Mouse (Mus musculus) spleen, adult 12 weeks (tissue): ENCODE data around the gene Shd.

Experiments used
- DNase-seq: peaks from one replicate; pipeline ENCODE4 v3.0.0; 2022; ENCODE audit warnings: low spot score

Shd gene

DNA sequence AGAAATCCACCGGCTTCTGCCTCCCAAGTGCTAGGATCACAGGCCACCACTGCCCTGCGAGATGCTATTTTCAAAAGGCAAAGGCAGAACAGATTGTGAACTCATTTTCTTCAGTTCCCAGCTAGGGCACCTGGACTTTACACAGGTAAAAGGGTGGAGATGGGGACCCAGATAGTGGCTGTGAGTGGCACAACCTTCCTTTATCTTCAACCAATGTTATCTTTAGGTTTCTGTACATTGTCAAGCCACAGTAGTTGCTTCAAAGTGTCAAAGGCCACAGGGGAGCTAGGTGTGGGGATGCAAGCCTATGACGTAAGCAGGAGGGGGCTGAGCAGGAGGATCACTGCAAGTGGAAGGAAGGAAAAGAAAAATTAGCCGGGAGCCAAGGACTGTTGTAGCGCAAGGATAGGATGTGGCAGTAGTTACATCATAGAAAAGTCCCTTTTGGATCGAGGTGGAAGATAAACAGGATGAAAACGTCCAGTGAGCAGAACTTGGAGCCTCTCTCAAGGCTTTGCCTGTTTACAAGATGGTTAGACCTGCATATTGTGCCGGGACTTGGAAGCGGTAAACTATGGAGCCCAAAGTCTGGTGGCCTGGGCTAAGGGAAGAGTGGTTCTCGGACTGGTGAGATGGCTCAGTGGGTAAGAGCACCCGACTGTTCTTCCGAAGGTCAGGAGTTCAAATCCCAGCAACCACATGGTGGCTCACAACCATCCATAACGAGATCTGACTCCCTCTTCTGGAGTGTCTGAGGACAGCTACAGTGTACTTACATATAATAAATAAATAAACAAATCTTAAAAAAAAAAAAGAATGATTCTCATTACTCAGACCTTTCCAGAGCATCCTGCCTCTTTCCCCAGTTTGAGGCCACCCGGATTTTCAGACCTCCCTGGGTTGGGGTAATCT, 37.4 kb downstream of the Shd start:
- DNase-seq: no peak

DNA sequence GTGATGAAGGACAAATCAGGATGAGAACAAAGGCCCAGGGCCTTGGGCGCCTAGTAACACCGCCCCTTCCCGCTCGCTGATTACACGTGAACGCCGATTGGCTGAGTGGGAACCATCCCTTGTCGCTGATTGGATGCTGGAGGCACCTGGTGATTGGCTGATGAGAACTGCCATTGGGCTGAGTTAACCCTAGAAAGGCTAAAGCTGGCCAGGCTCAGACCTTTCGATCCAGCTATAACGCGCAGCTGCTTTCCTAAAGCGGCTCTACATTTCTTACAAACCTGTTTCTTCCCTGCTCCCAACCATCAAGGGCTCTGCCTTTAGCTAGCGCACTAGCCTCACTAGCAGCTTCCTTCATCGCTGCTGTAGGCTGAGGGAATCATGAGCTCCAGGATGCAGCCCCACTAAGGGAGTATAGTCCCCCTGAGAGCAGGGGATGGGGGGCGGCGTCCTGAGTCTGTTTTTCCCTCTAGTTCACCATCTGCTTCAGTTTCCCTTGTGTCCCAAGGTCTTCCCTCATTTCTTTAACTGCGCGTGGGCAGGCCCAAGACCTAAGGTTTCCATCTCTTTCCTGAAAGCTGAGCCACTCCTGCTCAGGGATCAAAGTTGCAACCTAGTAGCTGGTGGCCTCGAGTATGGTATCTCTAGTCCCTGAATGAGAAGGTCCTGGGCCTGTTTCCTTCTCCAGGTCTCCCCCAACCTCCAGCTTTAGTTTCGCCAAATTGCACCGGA, 38.3 kb downstream of the Shd start:
- DNase-seq: peak; percentile 77

DNA sequence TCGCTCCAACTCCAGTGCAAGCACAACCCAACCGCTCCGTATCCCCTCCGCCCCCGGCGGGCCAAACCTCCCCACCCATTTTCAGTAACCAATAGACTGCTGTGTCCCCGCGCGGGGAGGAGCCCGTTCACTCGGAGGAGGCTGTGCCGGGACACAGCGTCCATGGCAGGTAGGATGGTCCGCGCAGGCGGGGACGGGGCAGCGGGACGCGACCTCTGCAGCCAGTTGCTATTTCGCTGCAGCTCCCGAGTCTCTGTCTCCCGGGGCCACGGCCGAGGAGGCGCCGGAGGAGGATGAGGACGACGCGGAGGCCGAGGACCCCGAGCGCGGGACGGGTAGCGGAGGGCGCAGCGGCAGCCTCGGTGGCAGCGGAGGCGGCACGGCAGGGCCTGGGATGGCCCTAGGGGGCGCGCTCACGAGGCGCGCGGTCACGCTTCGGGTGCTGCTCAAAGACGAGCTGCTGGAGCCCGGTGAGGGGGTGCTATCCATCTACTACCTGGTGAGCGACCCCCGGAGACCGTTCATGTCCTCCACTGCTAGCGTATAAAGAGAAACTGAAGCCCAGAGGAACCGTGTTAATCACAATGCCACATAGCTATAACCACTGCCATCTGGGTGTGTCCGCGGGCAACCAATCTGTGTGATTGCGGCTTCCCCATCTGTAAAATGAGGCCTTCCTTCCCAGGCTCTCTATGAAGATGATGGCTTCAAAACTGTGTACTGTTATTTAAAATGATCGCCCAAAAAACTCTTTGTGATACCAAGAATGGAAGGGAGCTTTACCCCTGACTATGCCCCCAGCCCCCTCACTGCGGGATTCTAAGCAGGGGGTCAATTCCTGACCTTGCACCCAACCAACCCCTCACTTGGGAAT, 39.1 kb downstream of the Shd start:
- DNase-seq: peak; percentile 83

DNA sequence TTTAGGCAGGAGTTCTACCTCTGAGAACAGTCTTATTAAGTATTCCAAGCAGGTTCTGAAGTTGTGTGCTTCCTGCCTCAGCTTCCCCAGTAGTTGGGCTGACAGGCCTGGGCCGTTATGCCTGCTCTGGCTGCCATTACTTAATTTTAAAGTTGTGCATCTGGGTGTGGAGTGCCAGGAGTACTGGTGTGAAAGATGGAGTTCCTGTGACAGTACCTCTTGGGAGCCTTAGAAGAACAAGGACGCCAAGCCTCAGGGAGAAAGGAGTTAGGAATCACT, 39.6 kb downstream of the Shd start:
- no peak for DNase-seq

DNA sequence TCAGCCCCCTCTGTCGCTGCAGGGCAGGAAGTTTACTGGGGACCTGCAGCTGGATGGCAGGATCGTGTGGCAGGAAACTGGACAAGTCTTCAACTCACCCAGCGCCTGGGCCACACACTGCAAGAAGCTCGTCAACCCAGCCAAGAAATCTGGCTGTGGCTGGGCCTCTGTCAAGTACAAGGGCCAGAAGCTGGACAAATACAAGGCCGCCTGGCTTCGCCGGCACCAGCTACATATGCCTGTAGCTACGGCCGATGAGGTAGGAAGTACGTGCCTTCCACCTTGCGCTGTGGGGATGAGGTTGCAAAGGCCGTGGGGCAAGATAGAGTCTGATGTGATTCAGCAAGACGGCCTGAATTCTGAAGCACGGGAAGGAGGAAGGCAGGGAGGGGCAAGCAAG, 40.0 kb downstream of the Shd start:
- DNase-seq: no peak

DNA sequence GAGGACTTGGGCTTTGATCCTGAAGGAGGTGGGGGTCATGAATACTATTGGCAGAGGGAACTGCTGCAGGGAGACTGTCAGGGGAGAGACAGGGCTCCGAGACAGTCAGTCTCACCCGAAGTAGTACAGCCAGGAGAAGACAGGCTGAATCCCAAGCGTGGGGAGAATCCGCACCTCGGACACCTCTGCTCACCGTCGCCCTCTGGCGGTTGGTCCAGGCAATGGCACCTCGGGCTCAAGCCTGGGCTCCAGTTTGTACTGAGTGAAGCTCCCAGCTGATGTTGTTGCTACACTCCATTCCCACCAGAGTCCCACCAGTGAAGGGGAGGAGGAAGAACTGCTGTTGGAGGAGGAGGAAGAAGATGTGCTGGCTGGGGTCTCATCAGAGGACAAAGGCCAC, 40.4 kb downstream of the Shd start:
- DNase-seq: peak; percentile 68

DNA sequence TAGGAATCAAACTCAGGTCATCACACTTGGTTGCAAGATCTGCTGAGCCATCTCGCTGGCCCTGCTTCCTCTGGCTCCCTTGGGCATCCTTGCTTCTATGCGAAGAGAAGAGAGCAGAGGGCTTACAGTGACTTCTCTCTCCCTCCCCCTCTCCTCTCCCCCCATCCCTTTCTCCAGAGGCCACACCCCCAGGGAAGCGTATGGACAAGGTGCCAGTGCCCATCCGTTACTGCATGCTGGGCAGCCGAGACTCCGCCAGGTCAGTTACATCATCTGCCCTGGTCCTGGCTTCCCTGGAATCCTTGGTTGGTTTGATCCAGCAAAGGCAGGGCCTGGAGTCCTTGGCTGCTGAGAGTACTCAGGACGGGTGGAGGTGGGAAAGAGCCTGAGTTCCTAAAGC, 41.2 kb downstream of the Shd start:
- DNase-seq: no peak

DNA sequence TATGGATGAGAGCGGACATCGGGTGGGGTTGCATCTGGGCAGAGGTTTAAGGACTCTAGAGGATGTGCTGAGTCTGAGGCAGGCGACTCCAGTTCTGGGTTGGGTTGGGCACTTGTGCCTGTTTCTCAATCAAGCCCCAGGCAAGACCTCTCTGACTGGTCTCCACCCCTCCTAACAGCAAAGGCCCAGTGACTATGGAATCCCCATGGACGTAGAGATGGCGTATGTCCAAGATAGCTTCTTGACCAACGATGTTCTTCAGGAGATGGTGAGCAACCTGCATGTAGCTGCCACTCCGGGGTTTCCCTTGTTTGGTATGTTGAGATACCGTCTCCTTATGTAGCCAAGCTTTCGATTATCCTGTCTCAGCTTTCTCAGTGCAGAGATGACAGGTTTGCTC, 45.0 kb downstream of the Shd start:
- no peak for DNase-seq

DNA sequence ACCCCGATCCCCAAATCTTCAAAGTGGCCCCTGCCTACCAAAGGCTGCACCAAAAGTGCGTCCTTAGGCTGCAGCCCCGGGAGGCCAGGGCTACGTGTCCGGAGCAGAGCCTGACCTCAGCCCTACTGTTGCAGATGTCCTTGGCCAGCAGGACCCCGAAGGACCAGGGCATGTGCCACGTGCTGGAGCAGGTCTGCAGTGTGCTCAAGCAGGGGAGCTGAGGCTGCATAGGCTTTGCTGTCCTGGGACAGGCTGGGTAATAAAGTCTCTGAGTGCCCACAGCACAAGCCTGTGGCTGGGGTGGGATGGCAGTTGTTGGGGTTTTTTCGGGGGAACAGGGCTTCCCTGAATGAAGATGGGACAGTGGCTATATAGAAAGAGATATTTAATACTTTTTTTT, 46.1 kb downstream of the Shd start:
- DNase-seq: no peak

DNA sequence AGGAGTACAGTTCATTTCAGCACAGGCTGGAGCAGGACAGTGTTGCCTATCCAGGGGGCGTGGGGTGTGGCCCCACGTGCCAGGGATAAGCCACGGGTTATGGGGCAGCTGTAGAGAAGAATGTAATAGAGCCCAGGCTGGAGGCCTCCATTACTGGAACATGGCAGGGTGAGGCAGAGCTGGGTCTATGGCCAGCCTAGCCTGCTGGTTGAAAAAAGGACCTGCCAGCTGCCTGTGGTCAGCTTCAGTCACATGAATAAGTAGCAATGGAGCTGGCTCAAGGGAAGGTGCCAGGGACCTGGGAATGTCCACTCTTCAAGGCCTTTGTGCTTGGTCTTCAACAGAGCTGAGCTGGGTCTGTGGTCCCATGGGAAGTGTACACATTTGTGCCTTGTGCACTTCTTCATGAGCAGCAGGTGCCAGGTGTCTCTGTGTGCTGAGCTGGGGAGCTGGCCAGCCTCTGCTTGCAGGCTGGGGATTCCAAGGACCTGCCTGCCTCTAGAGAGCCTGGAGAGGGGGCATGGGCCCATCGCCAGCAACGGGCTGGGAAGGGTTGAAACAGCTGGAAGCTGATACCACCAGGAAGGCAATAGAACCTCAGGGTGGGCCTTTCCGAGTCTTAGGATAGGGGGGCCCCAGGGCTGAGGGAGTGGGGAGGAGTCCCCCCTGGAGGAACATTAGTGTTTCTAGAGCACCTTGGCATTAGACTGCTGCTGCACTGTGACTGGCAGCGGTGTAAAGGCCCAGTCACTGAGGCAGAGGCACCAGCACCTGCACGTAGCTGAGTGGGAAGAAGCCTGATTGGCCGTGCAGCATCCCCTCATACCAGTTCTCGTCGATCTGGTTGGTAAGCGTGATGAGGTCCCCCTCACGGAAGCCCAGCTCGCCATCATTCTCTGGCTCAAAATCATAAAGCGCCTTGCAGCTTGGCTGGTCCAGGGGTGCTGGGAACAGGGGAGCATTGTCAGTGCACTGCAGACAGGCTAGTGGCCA, 46.8 kb downstream of the Shd start:
- DNase-seq: no peak

DNA sequence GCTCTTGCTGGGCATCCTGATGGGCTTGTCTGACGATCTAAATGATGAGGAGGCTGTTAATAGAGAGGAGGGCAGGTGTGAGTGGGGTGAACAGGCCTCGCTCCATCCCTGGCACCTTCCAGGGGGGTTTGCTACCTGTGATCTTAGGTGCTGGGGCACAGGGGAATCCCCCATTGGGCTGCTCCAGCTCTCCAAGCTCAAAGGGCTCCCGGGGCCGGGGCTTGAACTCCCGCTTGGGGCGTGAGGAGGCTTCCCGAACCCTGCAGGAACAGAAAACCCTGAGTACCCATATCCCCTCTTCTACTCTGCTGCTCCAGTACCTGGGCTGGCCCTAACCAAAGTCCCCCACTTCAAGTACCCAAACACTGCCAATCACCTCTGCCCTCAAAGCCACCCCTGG, 47.6 kb downstream of the Shd start:
- no peak for DNase-seq

DNA sequence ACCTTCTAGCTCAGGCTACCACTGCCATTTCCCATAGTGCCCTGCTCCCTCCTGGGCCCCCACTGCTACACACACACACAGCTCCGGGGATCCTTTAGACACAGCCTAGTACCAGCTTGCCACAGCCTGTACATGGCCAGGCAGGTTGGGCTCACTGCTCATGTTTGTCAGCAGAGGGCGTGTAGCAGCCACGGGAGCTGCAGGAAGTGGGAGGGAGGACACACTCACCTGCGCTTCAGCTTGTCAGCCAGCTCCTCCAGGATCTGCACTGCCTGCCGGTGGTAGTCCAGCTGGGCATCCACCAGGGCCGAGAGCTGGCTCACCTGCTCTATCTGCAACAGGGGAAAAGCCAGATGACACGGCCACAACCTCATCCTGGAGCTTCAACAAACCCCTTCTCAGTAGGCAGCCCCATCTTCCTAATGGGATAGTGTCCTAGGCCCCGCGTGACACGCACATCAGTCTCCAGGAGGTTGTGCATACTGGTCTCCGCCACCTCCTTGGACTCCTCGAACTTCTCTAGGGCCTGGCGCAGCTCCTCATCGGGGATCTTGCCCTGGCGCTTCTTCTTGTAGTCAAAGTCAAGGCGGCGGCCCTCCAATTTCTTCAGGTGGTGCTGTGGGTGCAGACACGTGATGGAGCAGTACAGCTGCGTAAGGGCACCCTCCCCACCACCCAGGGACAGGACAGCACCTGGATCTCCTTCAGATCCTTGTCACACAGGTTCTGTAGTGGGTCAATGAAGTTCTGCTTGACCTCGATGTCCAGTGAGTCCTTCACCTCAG, 48.3 kb downstream of the Shd start:
- no peak for DNase-seq

DNA sequence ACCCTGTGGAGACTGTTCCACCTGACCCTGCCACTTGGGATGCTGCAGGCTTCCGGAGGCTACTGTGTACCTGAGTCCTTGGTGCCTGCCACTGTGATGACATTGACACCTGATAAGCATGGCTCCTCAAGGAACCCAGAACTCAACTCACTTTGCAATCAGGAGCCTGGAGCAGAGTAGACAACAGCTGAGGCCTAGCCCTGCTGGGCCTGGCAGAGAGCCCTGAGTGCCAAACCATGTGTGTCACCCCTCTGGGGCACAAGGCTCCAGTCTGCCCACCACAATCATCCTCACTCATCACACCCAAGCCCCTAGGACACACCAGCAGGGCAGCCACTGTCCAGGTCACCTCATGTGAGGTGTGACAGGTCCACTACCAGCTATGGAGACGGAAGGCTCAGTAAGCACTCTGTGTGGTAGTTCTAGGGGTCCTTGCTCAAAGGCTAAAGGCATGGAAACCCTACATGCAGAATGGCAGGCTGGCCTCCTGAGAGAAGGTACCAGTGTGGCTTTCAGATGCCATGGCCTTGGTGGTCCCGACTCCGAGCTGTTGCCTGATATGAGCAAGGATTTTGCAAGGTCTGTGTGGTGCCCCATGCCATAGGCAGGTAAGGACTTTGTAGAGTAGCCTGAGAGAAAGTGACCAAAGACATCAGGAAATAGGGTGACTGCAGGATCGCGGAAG, 50.3 kb downstream of the Shd start:
- DNase-seq: no peak

DNA sequence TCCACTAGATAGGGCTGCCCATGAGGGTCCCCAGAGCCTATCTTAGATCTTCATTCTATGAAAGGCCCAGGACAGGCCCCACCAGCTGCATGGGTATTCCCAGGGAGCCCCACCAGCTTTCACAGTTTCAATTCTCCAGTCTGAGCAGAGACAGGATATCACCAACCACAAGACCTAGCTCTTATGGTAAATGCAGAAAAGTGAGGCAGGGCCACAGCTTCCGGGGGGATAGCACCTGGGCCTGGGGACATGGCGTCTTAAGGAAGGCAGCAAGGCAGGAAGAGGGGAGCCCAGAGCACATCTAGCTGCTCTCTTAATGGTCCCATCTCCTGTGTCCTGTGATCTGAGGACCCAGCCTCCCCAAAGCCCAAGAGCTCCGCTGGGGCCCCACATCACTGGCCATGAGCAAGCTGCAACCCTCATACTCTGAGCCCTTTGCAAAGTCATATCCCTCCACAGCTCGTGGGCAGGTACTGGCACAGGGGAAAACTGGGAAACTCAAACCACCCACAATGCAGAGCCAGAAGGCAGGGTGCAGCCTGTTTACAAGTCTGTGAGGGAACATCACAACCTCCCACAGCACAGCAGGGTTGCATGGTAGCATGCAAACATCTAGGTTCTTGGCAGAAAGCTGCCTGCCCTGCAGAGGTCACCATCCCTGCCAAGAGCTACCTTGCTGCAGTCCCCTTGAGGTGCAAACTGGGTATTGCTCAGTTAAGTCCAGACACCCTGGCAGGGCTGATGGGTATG, 51.1 kb downstream of the Shd start:
- no peak for DNase-seq

DNA sequence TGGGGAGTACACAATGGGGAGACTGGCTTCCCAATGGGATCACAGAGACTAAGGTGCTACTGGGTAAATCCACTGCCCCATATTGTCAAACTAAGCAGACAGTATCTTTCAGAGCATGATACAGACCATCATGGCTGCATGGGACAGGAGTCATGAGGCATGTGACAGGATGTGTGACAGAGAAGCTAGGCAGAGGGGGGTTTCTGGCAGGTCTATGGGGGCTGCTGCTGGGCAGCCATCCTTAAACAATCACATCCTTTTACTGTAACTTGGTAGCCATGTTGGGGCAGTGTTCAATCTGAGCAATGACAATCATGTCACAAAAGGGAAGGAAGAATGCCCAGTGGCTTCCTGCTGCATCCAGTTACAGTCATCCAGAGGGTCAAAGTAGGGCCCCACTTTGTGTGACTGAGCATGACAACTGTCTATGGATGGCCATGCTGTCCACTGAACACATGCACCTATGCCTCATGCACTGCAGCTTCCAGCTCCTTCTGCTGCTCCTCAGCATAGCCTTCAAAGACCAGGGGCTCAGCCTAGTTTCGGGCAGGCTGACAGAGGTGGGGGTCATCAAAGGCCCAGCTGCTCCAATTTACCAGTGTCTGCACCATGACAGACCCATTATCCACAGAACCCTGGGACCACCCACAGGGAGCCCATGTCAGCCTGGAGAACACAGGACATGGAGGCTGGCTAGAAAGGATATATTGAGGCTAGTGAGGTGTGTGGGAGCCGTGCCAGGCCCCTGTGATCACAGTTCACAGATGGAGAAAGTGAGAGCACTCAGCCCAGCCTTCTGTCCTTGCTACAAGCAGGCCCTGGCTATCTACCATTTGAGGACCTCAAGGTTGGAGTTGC, 52.1 kb downstream of the Shd start:
- no peak for DNase-seq

DNA sequence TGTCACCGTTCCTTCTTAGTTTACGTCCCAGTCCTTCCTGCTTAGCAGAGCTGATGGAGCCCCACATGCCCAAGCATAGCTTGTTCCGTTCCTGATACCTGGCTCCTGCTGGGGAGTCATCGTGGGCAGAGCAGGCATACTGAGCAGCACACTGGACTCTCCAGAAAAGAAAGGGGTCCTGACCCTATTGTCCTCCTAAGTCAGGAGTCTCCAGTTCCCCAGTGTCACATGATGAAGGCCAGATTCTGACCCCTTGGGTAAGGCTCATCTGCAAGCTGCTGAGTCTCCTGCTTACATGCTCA, 52.7 kb downstream of the Shd start:
- DNase-seq: no peak

DNA sequence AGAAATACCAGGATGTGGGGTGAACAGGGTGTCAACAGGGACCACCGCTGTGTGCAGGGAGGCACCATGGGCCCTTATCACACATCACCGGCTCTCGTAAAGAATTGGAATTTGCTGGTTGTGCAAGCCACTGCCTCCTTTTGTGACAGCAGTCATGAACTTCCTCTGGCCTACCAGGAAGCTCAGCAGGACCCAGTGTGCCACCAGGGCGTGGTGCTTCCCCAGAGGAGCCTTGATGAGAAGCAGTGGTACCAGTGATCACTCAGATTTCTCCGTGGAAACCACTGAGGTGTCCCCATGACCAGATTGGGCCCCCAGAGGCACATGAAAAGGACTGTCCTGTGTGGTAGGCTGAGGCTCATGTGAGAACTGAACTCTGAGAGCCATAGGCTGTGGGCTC, 53.1 kb downstream of the Shd start:
- DNase-seq: no peak

DNA sequence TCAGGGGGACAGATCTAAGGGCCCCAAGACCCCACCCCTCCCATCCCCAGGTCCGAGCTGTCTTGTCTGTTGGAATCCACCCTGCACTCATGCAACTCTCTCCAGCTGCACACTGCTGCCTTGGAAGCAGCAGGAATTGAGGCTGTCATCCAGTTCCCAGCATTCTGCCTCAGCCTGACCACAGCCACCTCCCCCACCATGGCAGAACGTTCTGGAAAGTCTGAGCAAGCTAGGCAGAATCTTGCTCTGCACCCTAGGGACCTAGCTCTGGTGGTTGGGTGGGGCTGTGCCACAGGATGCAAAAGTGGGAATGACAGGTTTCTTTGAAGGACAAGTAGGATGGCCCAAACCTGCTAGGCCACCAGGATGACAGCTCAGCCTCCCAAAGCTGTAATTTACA, 54.2 kb downstream of the Shd start:
- no peak for DNase-seq

DNA sequence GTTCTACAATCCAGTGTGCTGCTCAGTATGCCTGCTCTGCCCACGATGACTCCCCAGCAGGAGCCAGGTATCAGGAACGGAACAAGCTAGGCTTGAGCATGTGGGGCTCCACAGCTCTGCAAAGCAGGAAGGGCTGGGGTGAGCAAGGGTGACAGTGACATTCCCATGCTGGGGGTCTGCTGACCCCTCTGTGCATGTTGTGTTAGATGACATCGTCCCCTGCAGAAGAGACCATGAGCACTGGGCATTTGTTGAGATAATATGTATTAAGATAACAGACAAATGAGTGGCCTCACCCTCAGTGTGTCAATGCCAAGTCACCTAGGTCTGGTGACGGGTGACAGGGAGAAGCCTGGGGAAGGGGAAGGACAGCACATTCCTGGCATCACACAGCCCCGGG, 54.7 kb downstream of the Shd start:
- DNase-seq: no peak
